Mouse (Mus musculus): ENCODE data around the gene Smr3a.

Smr3a gene

DNA sequence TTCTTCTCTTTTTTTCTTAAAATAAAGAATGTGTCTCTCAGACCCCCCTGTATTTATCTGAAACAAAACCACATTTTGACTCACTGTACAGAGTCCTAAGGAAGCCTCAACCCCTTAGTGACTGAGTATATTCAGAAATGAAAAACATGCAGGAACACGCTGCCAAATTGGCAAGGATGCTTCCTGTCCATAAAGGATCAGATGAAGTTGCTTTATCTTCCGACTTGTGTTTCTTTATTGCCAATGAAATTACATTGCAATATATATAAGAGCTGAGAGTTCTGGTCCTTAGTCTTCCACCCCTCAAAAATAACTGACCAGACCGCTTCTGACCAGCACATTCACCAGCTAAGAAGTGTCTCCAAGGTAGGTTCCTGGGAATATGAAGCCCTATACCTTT lies at the start of gene Smr3a:
Gene Smr3a (plus strand): TSS at position 301 of the 400 bp plus-strand sequence.
- DNase-seq (ENCODE audit: low read depth, low spot score): no peak

DNA sequence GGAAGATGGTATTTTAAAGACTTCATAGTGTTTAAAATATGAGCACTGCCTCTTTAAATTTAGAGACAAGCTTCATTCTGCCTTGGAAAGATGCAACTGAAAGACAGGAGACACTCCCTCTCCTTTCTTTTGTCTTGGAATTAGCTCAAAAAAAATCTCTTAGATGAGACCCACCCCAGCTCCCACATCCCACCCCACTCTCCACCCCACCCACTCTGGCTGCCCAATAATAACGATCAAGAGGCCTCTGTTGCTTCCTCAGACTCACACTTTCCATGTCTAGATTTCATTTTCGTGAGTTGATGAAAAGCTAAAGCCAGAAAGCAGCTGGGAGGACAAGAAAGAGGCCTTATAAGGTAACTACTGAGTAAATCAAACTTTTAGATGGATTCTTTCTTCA lies 33.1 kb upstream of the Smr3a start, which contains the start of the genes 2310003L06Rik and Gm28434:
Gene 2310003L06Rik (plus strand): TSS at position 259 of the 400 bp plus-strand sequence.
Gene Gm28434 (plus strand): TSS at position 317 of the 400 bp plus-strand sequence.
- no peak for DNase-seq (ENCODE audit: low read depth, low spot score)

- no peak for DNase-seq (ENCODE audit: low read depth, low spot score)
Observed at GRCm38 (mm10) chr5:87979139-87979538, 23.2 kb upstream of the Smr3a start, which contains the start of gene Cabs1. Gene Cabs1, plus strand, starts transcription at chr5:87979439.

- DNase-seq (ENCODE audit: low read depth, low spot score): no peak
Observed at GRCm38 (mm10) chr5:87982468-87983214, 19.7 kb upstream of the Smr3a start.

GRCm38 (mm10) chr5:88005241-88005640 lies 2.9 kb downstream of the Smr3a start:
- no peak for DNase-seq (ENCODE audit: low read depth, low spot score)

All from telencephalon, adult 2 months (tissue).